Mouse (Mus musculus) erythroid progenitor cell, adult 5-6 weeks (primary cell): ENCODE measurements around the gene H2-M10.4. TPM values are rescaled to one million over a fixed set of nuclear protein-coding genes. Genes with fewer than 3 reads are reported as not detected.
"Not testable (repeated sequence)": the region's sequence is repeated elsewhere in the genome, so short reads cannot be mapped to it uniquely, and the experiment has no call there.

Experiments
- ATAC-seq: replicated peaks from 2 replicates; pipeline ENCODE4 v1.8.0; 2016; ENCODE audit warnings: moderate number of reproducible peaks, mild to moderate bottlenecking, moderate TSS enrichment, inconsistent platforms; ENCODE audit not compliant: poor library complexity, low FRiP score, severe bottlenecking
- total RNA-seq, 2 experiments: library from RNA; stranded (forward) in 1 of 2; stranded (reverse) in 1 of 2; fragments of 150-400 nt in 1 of 2; fragments of 186-747, 209-891 nt in 1 of 2; gene quantifications; 2 replicates each; pipeline versions ENCODE4 v1.2.3 to v1.2.4; 2015 to 2017; ENCODE audit warnings: low replicate concordance in 2 of 2

H2-M10.4 gene
- total RNA-seq (2015; ENCODE audit: low replicate concordance) (not detected in 2 replicates), total RNA-seq (2017; ENCODE audit: low replicate concordance) (not detected in 2 replicates)

- no peak for ATAC-seq
Measured at GRCm38 (mm10) chr17:36462234-36462633, at the start of gene H2-M10.4. H2-M10.4 (minus strand) TSS chr17:36462334.

- ATAC-seq: no peak
Measured at GRCm38 (mm10) chr17:36503910-36504309, 41.8 kb upstream of the H2-M10.4 start.

GRCm38 (mm10) chr17:36500435-36500834, 38.3 kb upstream of the H2-M10.4 start:
- no peak for ATAC-seq

DNA sequence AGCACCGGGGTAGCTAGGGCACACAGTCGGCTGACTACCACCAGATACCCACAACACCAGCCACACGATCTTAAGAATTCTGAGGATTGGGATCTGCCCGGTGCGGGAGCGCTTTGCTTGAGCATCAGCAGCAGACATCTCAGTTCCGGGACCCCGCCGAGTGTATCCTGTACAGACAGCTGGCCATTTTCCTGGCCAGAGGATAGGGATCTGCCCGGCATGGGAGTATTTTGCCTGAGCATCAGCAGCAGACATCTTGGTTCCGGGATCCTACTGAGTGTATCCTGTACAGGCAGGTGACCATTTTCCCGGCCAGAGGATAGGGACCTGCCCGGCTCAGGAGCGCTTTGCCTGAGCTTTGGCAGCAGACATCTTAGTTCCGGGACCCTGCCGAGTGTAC, 26.0 kb upstream of the H2-M10.4 start:
- not testable (repeated sequence) for ATAC-seq

- ATAC-seq: no peak
Measured at GRCm38 (mm10) chr17:36486687-36487230, 24.6 kb upstream of the H2-M10.4 start.

GRCm38 (mm10) chr17:36483865-36484264, 21.7 kb upstream of the H2-M10.4 start:
- no peak for ATAC-seq

DNA sequence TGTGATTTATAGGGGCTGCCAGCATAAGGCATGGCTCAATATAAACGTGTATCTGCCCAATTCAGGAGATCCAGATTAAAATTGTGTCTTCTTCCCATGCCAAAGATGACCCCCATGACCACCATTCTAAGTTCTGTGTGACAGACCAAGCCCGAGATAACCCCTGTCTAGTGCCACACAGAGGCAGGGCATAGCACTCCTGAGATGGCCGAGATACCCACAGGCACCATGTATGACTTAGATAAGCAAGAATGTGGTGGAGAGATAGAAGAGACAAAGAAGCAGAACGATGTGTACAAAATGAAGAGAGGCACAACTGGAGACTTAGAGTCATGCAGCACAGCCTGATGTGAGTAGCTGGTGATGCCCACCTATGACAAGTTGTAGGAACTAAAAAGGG, 5.9 kb downstream of the H2-M10.4 start:
- ATAC-seq: 0 out of 2 replicates have a peak, but pooled peaks have one; percentile 59

DNA sequence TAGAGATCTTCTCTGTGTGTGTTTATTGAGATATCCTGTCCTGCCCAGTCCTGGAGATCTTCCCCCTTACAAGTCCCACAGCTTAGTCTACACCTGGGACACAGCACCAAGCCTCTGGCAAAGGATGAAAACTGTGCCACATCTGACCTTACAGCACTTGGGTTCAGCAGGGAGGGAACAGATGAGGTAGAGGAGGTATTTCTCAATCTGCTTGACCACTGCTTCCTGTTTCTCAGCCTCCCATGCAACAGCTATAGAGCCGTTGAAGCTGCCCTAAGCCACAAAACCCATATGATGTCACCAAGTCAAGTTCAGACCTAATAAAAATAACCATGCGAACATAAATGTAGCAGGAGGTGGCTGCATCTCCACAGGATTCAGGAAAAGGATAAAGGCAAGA, 30.7 kb downstream of the H2-M10.4 start:
- ATAC-seq: no peak

GRCm38 (mm10) chr17:36418091-36418754, 43.9 kb downstream of the H2-M10.4 start:
- no peak for ATAC-seq

DNA sequence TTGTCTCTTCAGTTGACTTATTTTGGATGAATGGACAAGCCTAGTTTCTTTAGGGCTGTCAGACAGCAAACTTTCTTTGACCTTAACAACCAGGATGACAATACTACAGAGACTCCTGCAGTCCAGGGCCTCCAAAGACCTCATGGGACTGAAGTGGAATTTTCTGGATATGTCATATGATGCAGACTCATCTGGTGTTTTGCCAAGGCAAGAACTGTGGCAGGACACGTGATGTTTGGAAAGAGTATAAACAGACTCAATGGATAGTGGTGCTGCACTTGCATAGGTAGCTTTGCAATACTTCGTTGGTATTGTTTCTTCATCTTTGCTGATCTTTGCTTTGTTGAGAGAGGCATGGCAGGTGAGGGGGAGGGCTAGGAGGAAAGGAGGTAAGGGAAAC, 44.7 kb downstream of the H2-M10.4 start:
- ATAC-seq: no peak

GRCm38 (mm10) chr17:36415407-36415806, 46.7 kb downstream of the H2-M10.4 start:
- ATAC-seq: no peak

DNA sequence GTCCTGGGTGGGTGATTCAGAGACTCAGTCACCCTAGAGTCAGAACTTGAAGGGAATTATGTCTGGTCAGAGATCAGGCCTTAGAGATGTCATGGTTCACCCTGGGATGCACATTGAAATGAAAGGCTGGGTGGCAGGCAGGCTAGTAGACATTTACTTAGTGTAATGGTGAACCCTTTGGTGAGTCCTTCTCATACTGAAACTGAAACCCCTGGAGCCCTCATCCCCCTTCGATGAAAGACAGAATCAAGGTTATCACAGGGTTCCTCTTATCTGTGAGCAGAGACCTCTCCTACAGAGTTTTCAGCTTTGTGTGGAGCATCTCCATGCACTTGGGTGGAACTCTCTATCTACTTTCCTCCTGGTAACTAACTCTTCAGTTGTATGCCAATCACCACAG, 47.8 kb downstream of the H2-M10.4 start:
- no peak for ATAC-seq

Other genes starting within 250 kb of the H2-M10.4 start
- gene Rpp21, start 204.3 kb downstream of the H2-M10.4 start, total RNA-seq (2015; ENCODE audit: low replicate concordance): 63.7 and 66.0 TPM in 2 replicates
- gene Rpp21, start 204.3 kb downstream of the H2-M10.4 start, total RNA-seq (2017; ENCODE audit: low replicate concordance): 11.8 TPM in 2 replicates
- gene Trim39, start 190.1 kb downstream of the H2-M10.4 start, total RNA-seq (2015; ENCODE audit: low replicate concordance): 25.6 and 29.9 TPM in 2 replicates
- 37.4 and 40.9 TPM in 2 replicates for gene Trim39, start 190.1 kb downstream of the H2-M10.4 start, total RNA-seq (2017; ENCODE audit: low replicate concordance)
- gene H2-M10.2, start 175.8 kb downstream of the H2-M10.4 start, total RNA-seq (2015; ENCODE audit: low replicate concordance): not detected in 2 replicates
- gene H2-M10.2, start 175.8 kb downstream of the H2-M10.4 start, total RNA-seq (2017; ENCODE audit: low replicate concordance): not detected in 2 replicates
- gene H2-M10.1, start 136.2 kb downstream of the H2-M10.4 start, total RNA-seq (2015; ENCODE audit: low replicate concordance): not detected in 2 replicates
- not detected in 2 replicates for gene H2-M10.1, start 136.2 kb downstream of the H2-M10.4 start, total RNA-seq (2017; ENCODE audit: low replicate concordance)
- not detected in 2 replicates for gene H2-M10.3, start 93.9 kb downstream of the H2-M10.4 start, total RNA-seq (2015; ENCODE audit: low replicate concordance)
- gene H2-M10.3, start 93.9 kb downstream of the H2-M10.4 start, total RNA-seq (2017; ENCODE audit: low replicate concordance): not detected in 2 replicates
- gene H2-M11, start 84.7 kb upstream of the H2-M10.4 start, total RNA-seq (2015; ENCODE audit: low replicate concordance): not detected in 2 replicates
- not detected in 2 replicates for gene H2-M11, start 84.7 kb upstream of the H2-M10.4 start, total RNA-seq (2017; ENCODE audit: low replicate concordance)
- not detected in 2 replicates for gene H2-M9, start 180.3 kb upstream of the H2-M10.4 start, total RNA-seq (2015; ENCODE audit: low replicate concordance)
- gene H2-M9, start 180.3 kb upstream of the H2-M10.4 start, total RNA-seq (2017; ENCODE audit: low replicate concordance): not detected in 2 replicates
- not detected in 2 replicates for gene H2-M1, start 209.9 kb upstream of the H2-M10.4 start, total RNA-seq (2015; ENCODE audit: low replicate concordance)
- not detected in 2 replicates for gene H2-M1, start 209.9 kb upstream of the H2-M10.4 start, total RNA-seq (2017; ENCODE audit: low replicate concordance)